Mouse (Mus musculus) thymus, postnatal 0 days (tissue): ENCODE data around the gene Bcl7a. TPM values are rescaled to one million over a fixed set of nuclear protein-coding genes. Genes with fewer than 3 reads are reported as not detected.

Experiments
- DNase-seq: peaks from one replicate; pipeline ENCODE4 v3.0.0-alpha.2; 2015; ENCODE audit warnings: low spot score
- polyA plus RNA-seq: library from polyadenylated mRNA; unstranded; fragments of >200 nt; fragmentation: Nextera tagmentation; extraction: Ambion mirVana; gene quantifications from 2 replicates; pipeline ENCODE4 v1.2.1, GENCODE M21; 2015

Bcl7a gene
- 17.6 and 21.5 TPM in 2 replicates for polyA plus RNA-seq

DNA sequence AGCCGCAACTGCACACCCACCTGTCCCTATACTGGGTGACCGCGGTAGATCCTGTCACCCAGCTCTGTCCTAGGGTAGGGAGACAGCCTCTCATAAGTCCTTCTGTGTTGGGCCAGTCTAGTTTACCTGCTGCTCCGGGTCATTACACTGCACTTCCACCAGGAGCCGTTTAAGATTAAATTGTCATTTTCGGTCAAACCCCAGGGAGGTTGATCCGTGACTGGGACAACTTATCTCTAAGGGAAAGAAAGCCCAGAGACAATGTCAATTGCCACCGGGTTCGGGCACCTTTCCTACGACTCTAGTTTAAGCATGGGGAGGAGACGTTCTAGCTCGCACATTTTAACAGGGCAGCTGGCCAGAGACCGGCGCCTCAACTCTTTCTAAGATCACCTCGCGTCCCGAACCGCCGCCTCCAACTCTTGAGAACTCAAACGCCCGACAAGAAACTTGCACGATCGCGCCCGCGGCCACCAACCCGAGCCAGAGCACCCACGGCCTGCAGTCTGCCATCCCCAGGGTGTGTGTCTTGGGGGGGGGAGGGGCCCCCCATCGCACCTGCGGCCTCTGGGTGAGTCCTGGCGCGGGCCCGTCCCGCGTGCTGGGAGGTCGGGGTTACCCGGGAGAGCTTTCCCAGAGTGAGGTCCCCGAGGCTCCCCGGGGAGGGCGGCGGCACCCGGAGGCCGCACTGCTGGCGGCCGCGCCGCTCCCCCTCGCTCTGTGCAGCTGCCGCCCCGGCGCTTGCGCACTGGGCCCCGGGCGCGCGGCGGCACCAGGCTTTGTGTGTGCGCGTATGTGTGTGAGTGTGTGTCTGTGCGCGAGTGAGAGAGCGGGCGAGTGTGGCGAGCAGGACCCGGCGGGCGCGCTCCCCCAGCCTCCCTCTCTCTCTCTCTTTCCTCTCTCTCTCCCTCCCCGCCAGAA, at the start of gene Bcl7a:
Gene Bcl7a (plus strand): TSS at position 128 of the 921 bp plus-strand sequence.
- peak; percentile 92 for DNase-seq

DNA sequence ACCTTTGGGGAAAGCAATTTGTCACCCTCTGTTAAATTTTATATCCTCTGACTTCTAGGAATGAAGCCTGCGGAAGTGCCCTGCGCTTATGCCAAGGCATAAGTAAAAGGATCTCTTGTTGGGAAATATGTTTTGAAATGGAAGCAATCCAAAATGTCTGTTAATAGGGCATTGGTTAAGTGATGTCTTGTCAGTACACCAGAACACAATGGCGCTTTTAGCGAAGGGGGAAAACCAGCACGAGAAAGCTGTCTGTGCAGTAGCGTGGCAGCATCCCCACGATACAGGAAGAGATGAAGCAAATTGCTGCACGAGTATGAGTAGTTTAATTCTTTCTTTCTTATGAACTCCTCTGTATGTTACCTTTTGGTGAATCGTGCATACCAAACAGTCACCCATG, 49.0 kb upstream of the Bcl7a start:
- no peak for DNase-seq

DNA sequence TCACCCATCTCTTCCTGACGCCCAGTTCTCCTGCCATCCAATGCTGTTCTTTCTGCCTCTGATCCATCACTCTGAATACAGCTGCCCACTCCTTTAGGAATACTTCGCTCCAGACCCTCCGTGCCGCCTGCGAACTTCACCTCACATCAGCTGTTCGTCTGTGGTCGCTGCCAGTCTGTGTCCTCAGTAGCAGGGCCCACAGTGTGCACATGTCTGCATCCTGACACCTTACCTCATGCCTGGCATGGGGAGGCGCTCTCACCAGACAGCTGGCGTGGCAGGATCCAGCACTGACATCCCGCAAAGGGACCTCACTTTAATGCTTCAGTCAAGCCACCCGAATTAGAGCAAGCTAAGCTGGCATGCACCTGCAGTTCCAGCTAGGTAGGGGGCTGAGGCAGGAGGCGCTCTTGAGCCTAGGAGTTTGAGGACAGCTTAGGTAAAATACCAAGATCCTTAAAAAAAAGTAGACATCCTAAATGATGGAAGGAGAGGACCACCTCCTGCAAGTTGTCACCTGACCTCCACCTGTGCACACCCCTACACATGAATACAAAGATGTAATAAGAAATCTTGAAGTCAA, 47.3 kb upstream of the Bcl7a start:
- DNase-seq: peak; percentile 59

DNA sequence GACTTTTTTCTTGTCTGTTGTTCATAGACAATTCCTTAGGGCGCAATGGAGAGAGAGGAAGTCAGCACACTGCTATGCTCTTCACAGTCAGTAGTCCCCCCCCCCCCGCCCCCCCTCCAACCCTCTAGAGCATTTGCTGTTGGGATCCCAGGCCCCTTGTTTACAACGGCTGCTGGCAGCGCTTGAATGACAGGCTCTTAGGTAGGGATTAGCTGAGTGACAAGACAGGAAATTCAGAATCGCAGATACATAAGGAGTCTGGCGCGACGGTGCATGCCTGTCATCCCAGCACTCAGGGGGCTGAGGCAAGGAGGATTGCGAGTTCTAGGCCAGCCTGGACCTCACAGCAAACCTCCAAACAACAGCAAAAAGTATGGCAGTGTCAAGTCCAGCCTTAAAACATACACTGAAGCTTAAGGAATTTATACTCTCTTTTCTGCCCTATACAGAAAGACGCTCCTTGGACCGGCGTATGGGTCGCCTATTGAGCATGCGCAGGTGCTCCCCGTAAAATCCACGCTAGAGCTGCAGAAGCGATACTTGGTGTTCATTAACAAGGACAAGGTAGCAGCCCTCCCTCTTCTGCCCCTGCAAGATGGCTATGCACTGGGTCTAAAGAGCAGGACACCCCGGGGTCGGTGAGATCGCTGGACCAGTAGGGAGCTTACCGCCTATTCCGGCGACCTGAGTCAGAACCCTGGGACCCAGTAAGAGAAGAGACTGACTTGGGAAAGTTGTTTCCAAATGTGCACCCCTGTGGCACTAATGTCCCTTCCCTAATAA, 46.5 kb upstream of the Bcl7a start:
- DNase-seq: no peak

DNA sequence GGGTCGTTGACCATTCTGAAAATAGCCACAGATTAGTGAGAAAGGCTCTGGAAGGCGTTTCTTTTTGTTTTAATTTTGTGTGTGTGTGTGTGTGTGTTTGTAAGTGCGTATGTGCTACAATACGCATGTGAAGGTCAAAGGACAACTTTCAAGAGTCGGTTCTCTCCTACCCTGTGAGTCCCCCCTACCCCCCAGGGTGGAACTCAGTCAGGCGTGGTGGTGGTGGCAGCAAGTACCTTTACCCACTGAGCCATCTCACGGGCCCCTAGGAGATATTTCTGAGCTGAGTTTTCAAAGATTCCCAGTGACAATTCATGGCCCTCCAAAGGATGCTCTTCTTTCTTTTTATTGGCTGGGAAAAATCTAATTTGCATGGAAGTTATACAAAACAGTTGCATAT, 45.8 kb upstream of the Bcl7a start:
- DNase-seq: no peak

DNA sequence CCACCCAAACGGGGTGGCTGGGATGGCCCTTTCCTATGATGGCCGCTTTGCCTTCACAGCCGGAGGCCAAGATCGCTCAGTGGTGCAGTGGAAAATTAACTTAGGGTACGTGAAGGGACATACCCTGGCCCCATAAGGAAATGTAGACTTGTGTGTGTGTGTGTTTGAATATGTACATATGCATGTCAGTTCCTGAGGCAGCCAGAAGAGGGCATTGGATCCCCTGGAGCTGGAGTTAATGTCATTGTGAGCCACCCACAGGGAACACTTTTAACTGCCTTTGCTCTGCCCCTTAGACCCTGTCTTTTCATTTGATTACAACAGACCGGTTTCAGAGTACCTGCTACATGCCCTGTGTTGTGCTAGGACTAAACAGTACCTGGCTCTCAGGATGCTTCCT, 45.1 kb upstream of the Bcl7a start:
- DNase-seq: peak; percentile 41

DNA sequence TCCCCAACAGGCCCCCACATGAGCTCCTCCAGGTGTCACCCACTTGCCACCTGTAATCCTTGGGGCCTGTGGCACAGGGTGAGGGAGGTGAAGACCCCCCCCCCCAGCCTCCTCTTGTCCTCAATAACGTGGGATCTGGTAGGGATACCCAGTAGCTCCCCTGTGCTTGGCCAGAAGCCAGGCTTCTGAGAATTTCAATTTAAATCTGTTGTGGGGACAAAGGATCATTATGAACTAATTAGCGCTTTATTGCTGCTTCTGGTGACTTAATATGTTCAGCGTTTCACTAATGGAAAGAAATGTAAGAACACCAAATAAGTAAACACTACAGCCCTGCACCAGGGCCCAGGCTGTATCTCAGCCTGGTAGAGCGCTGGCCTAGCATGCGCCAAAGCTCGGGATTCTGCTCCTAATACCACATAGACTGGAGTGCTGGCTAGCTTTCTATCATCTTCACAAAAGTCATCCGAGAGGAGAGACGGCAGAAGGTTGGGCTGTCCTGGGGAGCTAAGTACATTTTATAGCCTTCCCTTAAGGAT, 43.1 kb upstream of the Bcl7a start:
- DNase-seq: no peak

DNA sequence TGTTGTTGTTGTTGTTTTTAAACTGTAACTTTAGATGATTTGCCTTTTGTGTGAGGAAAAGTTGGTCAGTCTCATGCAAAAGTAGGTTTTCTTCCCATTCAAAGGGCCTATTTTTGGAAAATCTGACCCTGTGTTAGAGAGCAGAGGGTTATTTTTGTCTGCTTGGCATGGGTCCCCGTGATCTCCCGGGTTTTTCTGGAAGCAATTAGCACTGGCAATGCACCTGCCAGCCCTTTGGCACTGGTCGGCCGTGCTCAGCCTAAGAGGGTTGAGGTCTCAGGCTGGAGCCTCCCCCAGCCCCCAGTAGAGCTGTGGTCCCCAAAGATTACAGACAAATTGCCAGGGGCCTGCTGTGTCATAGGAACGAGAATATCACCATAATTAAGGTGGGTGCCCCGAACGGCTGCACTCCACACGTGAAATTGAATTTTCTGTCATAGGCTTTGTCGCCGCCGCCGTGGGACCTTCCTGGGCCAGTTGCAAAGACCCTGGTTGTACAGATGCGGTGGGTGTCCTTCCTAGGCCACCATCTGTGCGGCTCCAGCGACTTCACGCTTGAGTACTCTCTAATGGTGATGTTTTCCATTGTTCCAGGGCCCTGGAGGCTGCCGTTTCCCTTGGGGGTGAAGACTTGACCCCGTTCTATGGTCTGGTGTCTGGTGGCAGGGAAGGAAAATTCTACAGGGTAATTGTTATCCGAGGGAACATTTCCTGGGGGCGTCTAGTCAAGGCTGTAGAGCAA, 41.7 kb upstream of the Bcl7a start:
- DNase-seq: no peak

DNA sequence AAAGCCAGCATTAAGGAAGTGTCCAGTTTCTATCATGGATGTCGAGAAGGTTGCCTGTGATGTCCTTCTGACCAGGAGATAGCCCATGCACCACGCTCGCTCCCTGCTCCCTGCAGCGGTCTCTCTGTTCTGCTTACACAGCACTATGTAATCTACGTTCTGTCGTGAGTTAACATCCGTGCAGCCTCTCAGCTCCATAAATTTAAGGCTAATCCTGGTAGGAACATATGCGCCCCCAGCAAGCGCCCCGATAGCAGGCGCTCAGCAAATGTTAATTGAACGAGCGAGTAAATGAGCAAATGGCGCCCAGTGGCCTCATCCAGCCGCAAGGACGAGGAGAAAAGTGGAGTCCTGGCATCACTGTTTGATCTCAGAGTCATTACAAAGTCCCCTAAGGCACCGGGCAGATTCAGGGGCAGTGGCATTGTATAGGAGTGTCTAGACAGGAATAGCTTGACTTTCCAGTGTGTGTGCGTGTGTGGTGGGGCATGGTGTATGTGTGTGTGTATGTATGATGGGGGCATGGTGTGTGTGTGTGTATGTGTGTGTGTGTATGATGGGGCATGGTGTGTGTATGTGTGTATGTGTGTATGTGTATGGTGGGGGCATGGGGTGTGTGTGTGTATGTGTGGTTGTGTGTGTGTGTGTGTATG, 35.9 kb upstream of the Bcl7a start:
- DNase-seq: no peak

DNA sequence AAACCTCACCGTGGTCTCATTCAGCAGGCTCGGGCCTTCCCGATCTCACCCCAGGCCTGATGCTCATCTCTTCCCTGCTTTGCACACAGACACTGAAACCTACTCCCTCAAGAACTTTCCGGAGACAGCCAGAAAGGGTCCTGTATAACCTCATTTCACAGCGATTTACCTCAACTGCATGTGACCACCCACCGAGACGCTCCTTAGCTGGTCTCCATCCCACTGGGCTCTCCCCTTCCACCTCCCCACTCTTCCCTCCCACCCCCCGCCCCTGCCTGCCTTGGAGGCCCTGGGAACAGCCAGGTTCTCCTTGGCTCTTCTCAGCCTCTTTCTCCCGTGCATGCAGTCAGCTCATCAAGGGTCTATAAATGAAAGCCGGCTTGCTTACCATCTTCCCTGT, 33.8 kb upstream of the Bcl7a start:
- DNase-seq: no peak

DNA sequence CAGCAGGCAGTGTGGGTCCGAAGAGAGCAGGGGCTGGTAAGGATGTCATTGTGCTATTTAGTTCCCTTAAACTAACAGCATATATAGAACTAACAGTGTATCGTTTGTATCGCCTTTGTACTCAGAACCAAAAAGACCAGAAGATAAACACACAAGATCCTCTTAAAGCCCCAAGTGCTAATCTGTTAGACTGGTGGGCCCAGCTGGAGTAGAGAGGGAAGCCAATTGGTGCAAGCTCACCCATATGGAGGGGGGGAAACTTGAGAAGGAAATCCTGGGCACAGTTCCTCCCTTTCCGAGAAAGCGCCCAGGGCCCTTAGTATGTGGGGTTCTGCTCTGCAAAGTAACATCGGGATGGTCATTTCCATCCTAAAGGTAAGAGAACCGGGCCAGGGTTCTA, 33.4 kb upstream of the Bcl7a start:
- no peak for DNase-seq

DNA sequence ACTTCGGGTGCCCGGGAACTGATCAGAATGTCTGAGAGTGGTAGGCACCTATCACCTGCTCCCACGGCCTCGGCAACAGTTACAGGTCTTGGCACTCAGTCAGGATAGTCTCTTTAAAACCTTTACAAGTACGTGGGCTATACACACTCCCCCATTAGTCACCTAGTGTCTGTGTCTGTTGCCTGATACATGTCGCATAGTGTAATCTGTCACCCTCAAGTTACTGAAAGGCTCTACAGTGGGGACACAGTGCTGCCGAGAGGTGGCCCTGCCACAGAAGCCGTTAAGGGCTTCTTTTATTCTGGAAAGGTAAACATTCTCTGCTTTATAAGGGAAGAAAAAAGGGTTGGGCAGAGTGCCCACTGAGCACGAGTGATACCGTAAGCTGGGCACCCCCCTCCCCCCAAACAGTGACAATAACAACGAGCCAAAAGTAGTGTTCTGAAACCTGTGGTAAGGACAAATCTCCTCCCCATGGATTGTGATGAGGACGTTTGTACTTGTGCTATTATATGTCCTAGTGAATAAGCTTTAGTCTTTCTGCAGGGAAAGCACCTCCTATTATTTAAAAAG, 30.5 kb upstream of the Bcl7a start:
- DNase-seq: no peak

DNA sequence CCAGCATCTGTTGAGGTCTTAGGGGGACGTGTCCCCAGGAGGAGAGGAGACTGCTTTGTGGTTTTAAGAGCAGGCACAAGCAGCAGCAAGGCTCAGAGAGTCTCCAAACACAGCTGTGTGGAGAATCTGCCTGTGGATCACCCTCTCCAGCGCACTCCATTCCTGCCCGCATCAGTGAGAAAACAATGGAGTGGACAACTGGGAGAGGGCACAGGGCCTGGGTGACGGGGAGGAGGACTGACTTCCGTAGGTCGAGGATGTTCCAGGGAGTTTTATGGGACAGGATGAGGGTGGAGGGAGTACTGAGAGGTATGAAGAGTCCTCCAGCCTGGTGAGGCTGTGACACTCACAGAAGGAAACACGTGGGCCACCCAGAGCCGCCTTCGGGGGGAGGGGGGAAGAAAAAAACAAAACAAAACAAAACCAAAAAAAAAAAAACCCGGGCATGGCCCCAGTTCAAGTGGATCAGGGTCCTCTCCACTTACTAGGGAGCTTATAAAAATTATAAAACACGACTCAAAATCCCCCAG, 29.7 kb upstream of the Bcl7a start:
- DNase-seq: peak; percentile 81

DNA sequence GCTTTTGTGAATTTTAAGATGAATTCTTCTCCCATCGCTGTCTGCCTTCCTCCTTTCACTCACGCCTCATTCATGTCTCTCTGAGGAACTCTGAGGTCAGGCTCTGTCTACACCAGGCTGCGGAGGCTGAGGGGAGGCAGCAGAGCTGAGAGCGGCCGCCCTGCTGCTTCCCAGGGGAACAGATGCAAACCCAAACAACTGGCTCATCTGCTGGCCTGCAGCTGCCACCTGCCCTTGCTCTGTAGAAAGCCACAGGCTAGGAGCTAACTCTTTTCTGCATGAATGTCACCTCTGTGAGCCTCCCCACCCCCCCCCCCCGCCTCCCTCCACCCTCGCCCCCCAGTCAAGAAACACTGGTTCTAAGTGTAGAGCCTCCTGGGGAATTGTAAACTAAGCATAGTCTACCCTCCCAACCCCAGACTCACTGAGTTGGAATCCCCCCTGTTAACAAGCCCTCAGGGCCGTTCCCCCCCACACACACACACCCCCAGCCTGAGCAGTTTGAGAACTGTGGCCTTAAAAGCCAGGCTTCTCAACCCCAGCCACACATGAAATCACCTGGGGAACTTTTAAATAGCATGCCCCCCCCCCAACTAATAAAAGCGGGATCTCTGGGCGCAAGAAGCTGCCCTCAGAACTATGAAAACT, 28.3 kb upstream of the Bcl7a start:
- DNase-seq: peak; percentile 78

DNA sequence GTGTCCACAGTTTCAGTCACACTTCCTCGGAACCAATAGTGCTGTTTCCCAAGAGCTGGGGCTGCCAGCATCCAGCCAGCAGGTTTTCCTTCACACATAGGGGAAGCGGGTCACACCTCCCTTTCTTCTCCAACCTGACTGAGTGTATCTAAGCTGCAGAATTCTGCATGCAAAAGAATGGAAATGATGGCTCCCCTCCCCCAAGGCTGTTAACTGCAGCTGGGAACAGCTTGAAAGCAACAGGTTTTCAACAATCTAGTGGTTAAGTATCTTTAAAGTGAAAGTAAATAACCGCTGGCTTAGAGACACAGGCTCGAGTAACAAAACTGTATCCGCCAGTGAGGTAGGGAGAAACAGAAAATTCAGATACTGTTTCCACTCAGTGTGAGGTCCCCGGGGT, 25.6 kb upstream of the Bcl7a start:
- peak; percentile 66 for DNase-seq

DNA sequence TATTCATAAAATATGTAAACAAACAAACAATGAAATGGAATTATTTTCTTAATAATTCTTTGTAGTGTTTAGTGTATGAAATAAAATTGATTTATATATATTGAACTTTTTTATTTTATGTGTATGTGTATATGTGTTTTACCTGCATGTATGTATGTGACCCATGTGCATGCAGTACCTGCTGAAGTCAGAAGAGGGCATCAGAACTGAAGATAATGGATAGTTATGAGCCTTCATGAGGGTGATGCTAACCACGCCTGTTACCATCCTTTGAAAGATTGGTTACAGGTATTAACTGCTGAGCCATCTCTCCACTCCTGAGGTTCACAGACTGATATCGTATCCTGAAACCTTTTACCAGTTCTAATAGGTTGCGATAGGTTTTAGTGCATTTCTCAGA, 23.5 kb upstream of the Bcl7a start:
- DNase-seq: no peak

DNA sequence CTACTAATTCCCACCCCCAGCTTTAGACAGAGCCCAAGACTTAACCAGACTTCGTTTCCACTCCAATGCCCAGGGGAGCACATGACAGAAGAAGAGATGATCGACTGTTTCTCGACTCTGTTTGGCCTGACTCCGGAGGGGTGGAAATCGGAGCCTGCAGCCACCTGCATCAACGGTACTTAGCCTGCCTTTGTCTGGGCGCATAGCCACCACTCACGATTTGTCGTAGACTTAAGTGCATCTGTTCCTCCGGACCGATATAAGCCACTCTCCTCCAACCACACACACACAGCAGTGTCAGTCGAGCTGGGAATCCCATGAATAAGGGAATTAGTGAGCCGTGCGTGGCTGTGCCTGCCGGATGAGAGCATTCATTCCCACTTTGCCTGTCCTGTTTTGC, 19.4 kb upstream of the Bcl7a start:
- no peak for DNase-seq

DNA sequence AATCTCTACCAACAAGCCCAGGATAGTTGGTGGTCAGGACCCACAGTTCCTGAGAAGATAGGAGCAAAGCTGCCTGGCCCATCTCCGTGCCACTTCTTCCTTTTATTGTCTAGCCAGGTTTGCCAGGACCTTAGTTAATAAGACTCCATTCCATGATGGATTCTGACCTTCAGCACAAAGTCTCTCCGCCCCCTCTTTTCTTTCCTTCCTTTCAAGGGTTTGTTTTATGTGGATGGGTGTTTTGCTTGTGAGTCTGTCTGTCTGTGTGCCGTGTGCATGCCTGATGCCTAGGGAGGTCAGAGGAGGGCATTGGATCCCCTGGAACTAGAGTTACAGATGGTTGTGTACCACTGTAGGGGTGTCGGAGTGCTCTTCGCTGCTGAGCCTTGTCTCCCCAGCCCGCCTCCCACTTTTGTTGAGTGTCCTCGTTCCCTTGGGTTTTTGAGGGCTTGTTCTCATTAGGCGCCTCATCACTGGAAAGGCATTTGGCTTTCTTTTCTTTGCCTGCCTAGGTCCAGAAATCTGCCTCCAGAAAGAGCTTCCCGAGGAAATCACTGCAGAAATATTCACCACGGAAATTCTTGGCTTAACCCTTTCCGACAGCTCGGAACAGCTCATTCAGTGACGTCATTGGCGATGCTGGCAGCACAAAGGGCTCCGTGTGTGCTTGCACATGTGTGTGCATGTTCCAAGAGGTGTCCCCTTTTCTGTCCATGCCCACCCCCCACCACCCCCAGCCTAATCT, 17.5 kb upstream of the Bcl7a start:
- DNase-seq: no peak

DNA sequence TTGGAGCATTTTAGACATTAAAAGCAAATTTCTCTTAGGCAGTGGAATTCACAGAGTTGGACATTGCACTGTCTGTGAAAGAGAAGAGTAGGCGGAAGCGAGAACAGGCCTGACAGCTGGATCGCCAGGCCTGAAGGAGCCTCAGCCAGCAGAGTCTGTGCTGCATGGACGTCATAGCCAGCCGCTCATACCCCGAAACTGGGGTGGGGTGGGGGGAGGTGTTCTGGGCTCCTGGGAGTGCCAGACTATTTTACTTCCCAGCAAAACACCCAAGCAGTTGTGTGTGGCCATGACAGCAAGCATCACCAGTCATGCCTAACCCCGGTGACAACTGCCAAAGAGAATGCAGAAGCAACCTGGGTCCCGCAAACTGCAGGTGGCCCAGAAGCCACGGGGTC, 16.9 kb upstream of the Bcl7a start:
- no peak for DNase-seq
